11 mouse cellular contexts compared by ENCODE assay signal in the genomic region with DNA sequence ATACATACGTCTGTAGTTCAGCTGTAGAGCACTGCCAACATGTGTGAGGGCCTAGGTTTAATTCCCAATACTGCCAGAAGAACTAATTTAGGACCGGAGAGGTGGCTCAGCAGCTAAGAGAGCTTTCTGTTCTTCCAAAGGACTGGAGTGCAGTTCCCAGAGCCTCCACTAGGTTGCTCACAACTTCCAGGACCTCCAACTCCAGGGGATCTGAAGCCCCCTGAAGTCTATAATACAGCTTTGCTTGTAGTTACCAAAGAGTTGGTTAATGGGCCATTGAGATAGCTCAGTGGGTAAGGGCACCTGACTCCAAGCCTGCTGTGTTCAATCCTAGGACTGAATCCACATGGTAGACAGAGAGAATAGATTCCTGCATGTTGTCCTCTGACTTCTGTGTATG. TPM values are rescaled to one million over a fixed set of nuclear protein-coding genes. Genes with fewer than 3 reads are reported as not detected.
DNase-seq lines count a peak whose midpoint lies in the region; ATAC-seq and TF ChIP-seq lines count a peak whose summit lies in the region.
"Had no signal": no experiment of that assay in that cellular context is flagged by ENCODE, and none has a peak within 500 bp of the region (broad histone marks: within the 10 kb centered on the region; RNA-seq: fewer than 3 reads in every experiment).

No protein-coding gene starts in this region.

- H3K4me3 ChIP-seq in layer of hippocampus, adult 2 months = no peak overlapping the region
- H3K4me3 ChIP-seq in ES-E14 (ENCODE audit: insufficient read depth in 1 of 2, low read depth in 1 of 2, low read length in 2 of 2, poor library complexity in 1 of 2, severe bottlenecking in 1 of 2) = no peak overlapping the region
- no peak overlapping the region for H3K4me3 ChIP-seq in liver, postnatal 0 days (ENCODE audit: low read depth, low read length)
- H3K4me3 ChIP-seq: heart, embryonic 15.5 days had no signal

- no peaks in the 10 kb centered on the region for H3K4me1 ChIP-seq in ES-E14 (ENCODE audit: control insufficient read depth in 2 of 2, insufficient read depth in 2 of 2, low read length in 2 of 2, poor library complexity in 1 of 2)
- H3K4me1 ChIP-seq in liver, postnatal 0 days (ENCODE audit: insufficient read depth) = peaks cover 13% of the 10 kb centered on the region

- no peaks in the 10 kb centered on the region for H3K27me3 ChIP-seq in liver, postnatal 0 days (ENCODE audit: insufficient read depth, low read length)
- H3K27me3 ChIP-seq: heart, embryonic 15.5 days had no signal

- in situ Hi-C loops in ES-E14 (cut with MboI; ENCODE audit: low sequenced_read_pairs in 2 of 2, unreplicated experiment in 2 of 2) = no loop called here

- ATAC-seq in CD4-positive, CD25-positive, alpha-beta regulatory T cell, adult 4 months = no peak
- no peak for ATAC-seq in liver, postnatal 0 days

- H3K27ac ChIP-seq in layer of hippocampus, adult 2 months = no peak overlapping the region
- no peak overlapping the region for H3K27ac ChIP-seq in ES-E14 (ENCODE audit: insufficient read depth, low read depth, low read length, poor library complexity, severe bottlenecking)
- H3K27ac ChIP-seq in liver, postnatal 0 days (ENCODE audit: low read depth) = no peak overlapping the region
- H3K27ac ChIP-seq: heart, embryonic 15.5 days had no signal

- TF ChIP-seq CTCF in layer of hippocampus, adult 2 months (conservative IDR thresholded peaks at IDR 0.05) = peak; percentile 71
- TF ChIP-seq CTCF in liver, postnatal 0 days (IDR thresholded peaks at IDR 0.05; ENCODE audit: low read depth) = peak; percentile 64

- TF ChIP-seq EP300 in liver, postnatal 0 days (IDR thresholded peaks at IDR 0.05; ENCODE audit: low read depth) = no peak

- no peaks in the 10 kb centered on the region for H3K36me3 ChIP-seq in ES-E14 (ENCODE audit: control insufficient read depth, insufficient read depth, low read length, poor library complexity, severe bottlenecking)
- H3K36me3 ChIP-seq in liver, postnatal 0 days (replicated peaks; ENCODE audit: insufficient read depth, low read length) = no peaks in the 10 kb centered on the region
- H3K36me3 ChIP-seq: heart, embryonic 15.5 days had no signal

- 63% methylated on average over 2 of the region's 2 CpGs for WGBS in liver, postnatal 0 days (ENCODE audit: insufficient replicate concordance)

- H3K4me2 ChIP-seq in liver, postnatal 0 days (ENCODE audit: low read depth, low read length) = no peak overlapping the region
- H3K4me2 ChIP-seq: heart, embryonic 15.5 days had no signal

- no peaks in the 10 kb centered on the region for H3K9me3 ChIP-seq in ES-E14 (ENCODE audit: control insufficient read depth, insufficient read depth, low read depth, low read length)
- H3K9me3 ChIP-seq in liver, postnatal 0 days (ENCODE audit: low read length) = no peaks in the 10 kb centered on the region
- H3K9me3 ChIP-seq: heart, embryonic 15.5 days had no signal

- H3K9ac ChIP-seq in ES-E14 (ENCODE audit: insufficient read depth, low read depth, low read length, poor library complexity, severe bottlenecking) = no peak overlapping the region
- no peak overlapping the region for H3K9ac ChIP-seq in liver, postnatal 0 days (replicated peaks)
- H3K9ac ChIP-seq: heart, embryonic 15.5 days had no signal

- peak; percentile 47 for DNase-seq in CD4-positive, CD25-positive, alpha-beta regulatory T cell, adult 2 months (ENCODE audit: low read depth, low spot score)
- no peak for DNase-seq in layer of hippocampus, adult 2 months (ENCODE audit: low spot score in 2 of 2)
- no peak for DNase-seq in layer of hippocampus, postnatal 14 days (ENCODE audit: low spot score in 2 of 2)
- DNase-seq in ES-E14 (ENCODE audit: low read depth, low spot score) = peak; percentile 37
- DNase-seq in liver, postnatal 0 days = no peak
- no peak for DNase-seq in frontal cortex, postnatal 36 days (ENCODE audit: low spot score in 2 of 2)
- DNase-seq in testis, postnatal 10 days (ENCODE audit: low spot score) = no peak
- DNase-seq: adrenal gland, postnatal 36 days; layer of hippocampus, postnatal 36 days had no signal

TF ChIP-seq in ES-E14, 5 proteins besides CTCF, POLR2A, EP300 and RAD21:
- TF ChIP-seq ZC3H11A (IDR thresholded peaks at IDR 0.05; ENCODE audit: borderline replicate concordance, low read depth, low read length) (no peak), HCFC1 (IDR thresholded peaks at IDR 0.05; ENCODE audit: borderline replicate concordance, insufficient read depth, low read length) (no peak), ZNF384 (IDR thresholded peaks at IDR 0.05; ENCODE audit: low read depth, low read length) (no peak), MAFK (IDR thresholded peaks at IDR 0.05; ENCODE audit: insufficient read depth, low read depth, low read length) (no peak), CHD2 (IDR thresholded peaks at IDR 0.05; ENCODE audit: low read depth, low read length) (no peak)

RNA-seq across cellular contexts. Expression of gene Ier3, which starts 39.1 kb away (rescaled TPM):
- 1 to 10 TPM; 1.1 to 1.9 TPM for polyA plus RNA-seq in CD4-positive, CD25-positive, alpha-beta regulatory T cell, adult 4 months (2017; shearing (Covaris generic))
- total RNA-seq in layer of hippocampus, adult 2 months (2021) = 1 to 10 TPM; 5.0 to 6.1 TPM
- 1 to 10 TPM; 3.8 to 4.2 TPM for total RNA-seq in layer of hippocampus, postnatal 14 days (2021)
- total RNA-seq in ES-E14 (2012; rRNA removed) = 29.3 and 32.3 TPM in 2 replicates
- polyA plus RNA-seq in liver, postnatal 0 days (2015; fragmentation: Nextera tagmentation; extraction: Ambion mirVana) = 15.4 and 18.6 TPM in 2 replicates

RNA-seq across cellular contexts. Expression of gene Flot1, which starts 40.6 kb away (rescaled TPM):
- polyA plus RNA-seq in CD4-positive, CD25-positive, alpha-beta regulatory T cell, adult 4 months (2017; shearing (Covaris generic)) = 10 to 100 TPM; 24.3 to 30.7 TPM
- total RNA-seq in layer of hippocampus, adult 2 months (2021) = 100 to 1,000 TPM; 124 to 128 TPM
- total RNA-seq in layer of hippocampus, postnatal 14 days (2021) = 100 to 1,000 TPM; 139 to 147 TPM
- total RNA-seq in ES-E14 (2012; rRNA removed) = 31.6 and 34.6 TPM in 2 replicates
- 25.9 and 31.3 TPM in 2 replicates for polyA plus RNA-seq in liver, postnatal 0 days (2015; fragmentation: Nextera tagmentation; extraction: Ambion mirVana)

RNA-seq across cellular contexts. Expression of gene Tubb5, which starts 55.7 kb away (rescaled TPM):
- 100 to 1,000 TPM; 564 to 602 TPM for polyA plus RNA-seq in CD4-positive, CD25-positive, alpha-beta regulatory T cell, adult 4 months (2017; shearing (Covaris generic))
- total RNA-seq in layer of hippocampus, adult 2 months (2021) = 100 to 1,000 TPM; 355 to 363 TPM
- total RNA-seq in layer of hippocampus, postnatal 14 days (2021) = 100 to 1,000 TPM; 615 to 684 TPM
- total RNA-seq in ES-E14 (2012; rRNA removed) = 1,077 and 1,157 TPM in 2 replicates
- 198 and 213 TPM in 2 replicates for polyA plus RNA-seq in liver, postnatal 0 days (2015; fragmentation: Nextera tagmentation; extraction: Ambion mirVana)

RNA-seq across cellular contexts. Expression of gene Mdc1, which starts 58.9 kb away (rescaled TPM):
- polyA plus RNA-seq in CD4-positive, CD25-positive, alpha-beta regulatory T cell, adult 4 months (2017; shearing (Covaris generic)) = 10 to 100 TPM; 10.9 to 13.2 TPM
- 10 to 100 TPM; 16.9 to 18.4 TPM for total RNA-seq in layer of hippocampus, adult 2 months (2021)
- 10 to 100 TPM; 13.6 to 15.0 TPM for total RNA-seq in layer of hippocampus, postnatal 14 days (2021)
- total RNA-seq in ES-E14 (2012; rRNA removed) = 23.8 and 31.7 TPM in 2 replicates
- 2.5 and 3.3 TPM in 2 replicates for polyA plus RNA-seq in liver, postnatal 0 days (2015; fragmentation: Nextera tagmentation; extraction: Ambion mirVana)

Comparison
In these comparisons a context has a peak if more than half of its experiments do, and no peak if none do; other contexts are left out.
1. DNase-seq: peak in CD4-positive, CD25-positive, alpha-beta regulatory T cell, adult 2 months (single experiment) and ES-E14 (single experiment); none in layer of hippocampus, adult 2 months (0 of 2), layer of hippocampus, postnatal 14 days (0 of 2), liver, postnatal 0 days (single experiment), frontal cortex, postnatal 36 days (0 of 2) and testis, postnatal 10 days (single experiment).